In the genomic region with DNA sequence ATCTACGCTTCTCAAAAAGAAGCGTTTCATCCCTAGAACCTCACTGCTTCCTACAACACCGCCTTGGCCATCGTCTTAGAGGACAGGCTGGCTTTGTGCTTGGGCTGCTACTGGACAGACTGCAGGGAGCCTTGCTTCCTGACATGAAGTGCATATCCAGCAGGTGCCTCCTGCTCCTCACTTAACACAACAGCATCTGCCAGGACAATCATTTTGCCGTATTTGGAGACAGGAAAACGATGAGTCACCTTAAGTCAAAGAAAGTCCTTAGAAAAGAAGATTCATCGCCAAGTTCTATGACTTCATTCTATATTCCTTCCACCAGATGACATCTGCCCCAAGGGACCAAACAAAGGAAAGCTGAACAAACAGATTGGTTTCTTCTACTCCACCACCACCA, we compare ENCODE assay signal across 16 mouse cellular contexts.
DNase-seq lines count a peak whose midpoint lies in the region; ATAC-seq and TF ChIP-seq lines count a peak whose summit lies in the region.
"Had no signal": no experiment of that assay in that cellular context is flagged by ENCODE, and none has a peak within 500 bp of the region (broad histone marks: within the 10 kb centered on the region; RNA-seq: fewer than 3 reads in every experiment).

No protein-coding gene starts in this region.

- no peak for ATAC-seq in heart, embryonic 11.5 days (replicated peaks; ENCODE audit: insufficient number of reproducible peaks, low FRiP score, low TSS enrichment)
- ATAC-seq: hindbrain, embryonic 16.5 days had no signal

- H3K79me3 ChIP-seq in C2C12 (ENCODE audit: low read depth), result no peaks in the 10 kb centered on the region

- no peaks in the 10 kb centered on the region for H3K27me3 ChIP-seq in heart, embryonic 11.5 days (ENCODE audit: control insufficient read depth, insufficient read depth, low read length)
- H3K27me3 ChIP-seq in C2C12 (ENCODE audit: control insufficient read depth, insufficient read depth, insufficient read length), result no peaks in the 10 kb centered on the region
- no peaks in the 10 kb centered on the region for H3K27me3 ChIP-seq in cerebellum, adult 2 months (ENCODE audit: control insufficient read depth, insufficient read depth, low read length)
- H3K27me3 ChIP-seq: lung, embryonic 15.5 days; midbrain, embryonic 12.5 days; neural tube, embryonic 12.5 days had no signal

- DNase-seq in heart, adult 18-20 months, result peak; percentile 31 to 84
- DNase-seq in kidney, postnatal 10 days, result peak; percentile 20
- no peak for DNase-seq in yolk sac, embryonic 10.5 days (ENCODE audit: low spot score)
- DNase-seq in cerebellum, adult 2 months, result no peak
- no peak for DNase-seq in retina, embryonic 14.5 days (ENCODE audit: low spot score)
- DNase-seq: cerebellum, adult 9-10 months; gastrocnemius, postnatal 10 days; liver had no signal

- no peak overlapping the region for H3K9ac ChIP-seq in heart, embryonic 11.5 days (ENCODE audit: low read depth, low read length)
- H3K9ac ChIP-seq: lung, embryonic 15.5 days; midbrain, embryonic 12.5 days; neural tube, embryonic 12.5 days had no signal

- TF ChIP-seq CTCF in C2C12 (IDR thresholded peaks at IDR 0.05; ENCODE audit: control insufficient read depth, insufficient read depth, insufficient read length), result no peak
- peak; percentile 6; the same call in 1 of the 2 replicates for TF ChIP-seq CTCF in embryonic fibroblast, embryonic 13.5 days (IDR thresholded peaks at IDR 0.05; ENCODE audit: borderline replicate concordance, insufficient read depth, low read length)
- TF ChIP-seq CTCF in cerebellum, adult 2 months (IDR thresholded peaks at IDR 0.05; ENCODE audit: borderline replicate concordance, insufficient read depth, low read depth, low read length), result no peak

- 77% methylated on average over 7 of the region's 7 CpGs for WGBS in heart, embryonic 11.5 days (ENCODE audit: insufficient replicate concordance)
- WGBS in cerebellum, adult 2 months, result 84% methylated on average over 7 of the region's 7 CpGs

- H3K4me3 ChIP-seq in heart, embryonic 11.5 days (ENCODE audit: low read depth, low read length), result no peak overlapping the region
- no peak overlapping the region for H3K4me3 ChIP-seq in C2C12 (ENCODE audit: insufficient read depth, poor library complexity, severe bottlenecking)
- no peak overlapping the region for H3K4me3 ChIP-seq in embryonic fibroblast, embryonic 13.5 days (ENCODE audit: insufficient read depth, low read length)
- H3K4me3 ChIP-seq in cerebellum, adult 2 months (replicated peaks; ENCODE audit: insufficient read depth, low read depth, low read length), result no peak overlapping the region
- H3K4me3 ChIP-seq: forebrain, embryonic 10.5 days; lung, embryonic 15.5 days; midbrain, embryonic 12.5 days; neural tube, embryonic 12.5 days had no signal

- no peaks in the 10 kb centered on the region for H3K79me2 ChIP-seq in C2C12 (ENCODE audit: control insufficient read depth, insufficient read depth)

- TF ChIP-seq POLR2A in embryonic fibroblast, embryonic 13.5 days (IDR thresholded peaks at IDR 0.05; ENCODE audit: low read depth, low read length), result no peak
- no peak for TF ChIP-seq POLR2A in cerebellum, adult 2 months (IDR thresholded peaks at IDR 0.05; ENCODE audit: borderline replicate concordance, insufficient read depth, low read length)

- H3K9me3 ChIP-seq in heart, embryonic 11.5 days (replicated peaks; ENCODE audit: control insufficient read depth, low read length), result no peaks in the 10 kb centered on the region
- H3K9me3 ChIP-seq: forebrain, embryonic 10.5 days; lung, embryonic 15.5 days; midbrain, embryonic 12.5 days; neural tube, embryonic 12.5 days had no signal

- no peaks in the 10 kb centered on the region for H3K36me3 ChIP-seq in heart, embryonic 11.5 days (ENCODE audit: control insufficient read depth, insufficient read depth, low read length)
- H3K36me3 ChIP-seq in C2C12 (ENCODE audit: control insufficient read depth, insufficient read depth), result no peaks in the 10 kb centered on the region
- H3K36me3 ChIP-seq: forebrain, embryonic 10.5 days; lung, embryonic 15.5 days; midbrain, embryonic 12.5 days; neural tube, embryonic 12.5 days had no signal

- H3K4me2 ChIP-seq in heart, embryonic 11.5 days, result no peak overlapping the region
- H3K4me2 ChIP-seq: lung, embryonic 15.5 days; midbrain, embryonic 12.5 days; neural tube, embryonic 12.5 days had no signal

- no peaks in the 10 kb centered on the region for H3K4me1 ChIP-seq in heart, embryonic 11.5 days (ENCODE audit: control insufficient read depth, insufficient read depth, low read length)
- H3K4me1 ChIP-seq in embryonic fibroblast, embryonic 13.5 days (ENCODE audit: control insufficient read depth, insufficient read depth, low read length), result peaks cover 6% of the 10 kb centered on the region; the same call in 1 of the 2 replicates
- H3K4me1 ChIP-seq in cerebellum, adult 2 months (ENCODE audit: control insufficient read depth, insufficient read depth, low read length), result no peaks in the 10 kb centered on the region; the same call in 1 of the 2 replicates
- H3K4me1 ChIP-seq: lung, embryonic 15.5 days; midbrain, embryonic 12.5 days had no signal

- no peak overlapping the region for H3ac ChIP-seq in C2C12 (ENCODE audit: control insufficient read depth, insufficient read length, low read depth)

- H3K27ac ChIP-seq in heart, embryonic 11.5 days (ENCODE audit: low read depth, low read length), result no peak overlapping the region
- no peak overlapping the region for H3K27ac ChIP-seq in embryonic fibroblast, embryonic 13.5 days (ENCODE audit: insufficient read depth, low read length)
- H3K27ac ChIP-seq in cerebellum, adult 2 months (ENCODE audit: insufficient read depth, low read length), result no peak overlapping the region
- H3K27ac ChIP-seq: forebrain, embryonic 10.5 days; lung, embryonic 15.5 days; midbrain, embryonic 12.5 days; neural tube, embryonic 12.5 days had no signal

TF ChIP-seq in C2C12, 6 proteins besides CTCF, POLR2A, EP300 and RAD21:
- TF ChIP-seq MYOG (IDR thresholded peaks at IDR 0.05; ENCODE audit: control insufficient read depth, extremely low read depth, insufficient read length), result no peak
- peak; percentile 23 for TF ChIP-seq MAX (IDR thresholded peaks at IDR 0.05)
- TF ChIP-seq MYOD1 (IDR thresholded peaks at IDR 0.05; ENCODE audit: control insufficient read depth, insufficient read length, low read depth), result peak; percentile 75

Comparison
In these comparisons a context has a peak if more than half of its experiments do, and no peak if none do; other contexts are left out.
1. DNase-seq: peak in heart, adult 18-20 months (2 of 2) and kidney, postnatal 10 days (single experiment); none in yolk sac, embryonic 10.5 days (single experiment), cerebellum, adult 2 months (0 of 2) and retina, embryonic 14.5 days (single experiment).